Mouse (Mus musculus): ENCODE results near the gene Marcksl1.
"Not testable (repeated sequence)": the region's sequence is repeated elsewhere in the genome, so short reads cannot be mapped to it uniquely, and the experiment has no call there.

- TF ChIP-seq EP300, CTCF (IDR thresholded peaks at IDR 0.05; ENCODE audit: low read depth): not testable (repeated sequence)
Measured at GRCm38 (mm10) chr4:129528901-129529300, 15.5 kb downstream of the Marcksl1 start.

Measured in heart, postnatal 0 days (tissue).